Mouse (Mus musculus): ENCODE results near the gene Mylk. TPM values are rescaled to one million over a fixed set of nuclear protein-coding genes. Genes with fewer than 3 reads are reported as not detected.

The Mylk gene
- polyA plus RNA-seq, 1 experiment from 2014 or later = 7.9 TPM

- WGBS = 81% methylated on average over 5 of the region's 5 CpGs
- Histone ChIP-seq H3K4me1 (no peaks in the 10 kb centered on the region), H3K9me3 (no peaks in the 10 kb centered on the region), H3K36me3 (no peaks in the 10 kb centered on the region), H3K4me2 (replicated peaks) (no peak overlapping the region), H3K27me3 (no peaks in the 10 kb centered on the region), H3K9ac (replicated peaks) (no peak overlapping the region), H3K27ac (replicated peaks) (no peak overlapping the region), H3K4me3 (no peak overlapping the region)
- no peak for ATAC-seq (ENCODE audit: low FRiP score, low read depth)
Measured at GRCm38 (mm10) chr16:34857631-34858030, 112.6 kb downstream of the Mylk start.

DNA sequence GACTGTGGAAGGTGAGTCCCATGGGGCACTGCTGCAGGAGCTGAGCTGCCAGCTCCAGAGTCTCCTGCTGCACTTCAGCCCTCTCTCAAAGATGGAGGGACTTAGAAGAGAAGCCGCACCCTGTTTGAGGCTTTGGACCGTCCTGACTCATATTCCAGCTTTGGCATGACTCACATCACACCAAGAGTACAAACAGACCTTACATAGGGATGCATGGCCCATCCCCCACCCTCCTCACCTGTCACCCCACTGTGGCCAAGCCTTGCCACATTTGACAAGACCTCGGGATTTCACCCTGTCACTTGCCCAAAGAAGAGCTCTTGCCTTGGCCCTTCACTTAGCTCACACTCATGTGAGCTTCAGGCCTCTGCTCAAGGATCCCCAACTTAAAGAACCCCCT, 115.8 kb downstream of the Mylk start:
- Histone ChIP-seq H3K4me2 (replicated peaks) (no peak overlapping the region), H3K9me3 (no peaks in the 10 kb centered on the region), H3K27me3 (no peaks in the 10 kb centered on the region), H3K27ac (replicated peaks) (no peak overlapping the region), H3K9ac (replicated peaks) (no peak overlapping the region), H3K4me3 (no peak overlapping the region), H3K4me1 (no peaks in the 10 kb centered on the region), H3K36me3 (no peaks in the 10 kb centered on the region)
- 88% methylated on average over 3 of the region's 3 CpGs for WGBS
- no peak for ATAC-seq (ENCODE audit: low FRiP score, low read depth)

DNA sequence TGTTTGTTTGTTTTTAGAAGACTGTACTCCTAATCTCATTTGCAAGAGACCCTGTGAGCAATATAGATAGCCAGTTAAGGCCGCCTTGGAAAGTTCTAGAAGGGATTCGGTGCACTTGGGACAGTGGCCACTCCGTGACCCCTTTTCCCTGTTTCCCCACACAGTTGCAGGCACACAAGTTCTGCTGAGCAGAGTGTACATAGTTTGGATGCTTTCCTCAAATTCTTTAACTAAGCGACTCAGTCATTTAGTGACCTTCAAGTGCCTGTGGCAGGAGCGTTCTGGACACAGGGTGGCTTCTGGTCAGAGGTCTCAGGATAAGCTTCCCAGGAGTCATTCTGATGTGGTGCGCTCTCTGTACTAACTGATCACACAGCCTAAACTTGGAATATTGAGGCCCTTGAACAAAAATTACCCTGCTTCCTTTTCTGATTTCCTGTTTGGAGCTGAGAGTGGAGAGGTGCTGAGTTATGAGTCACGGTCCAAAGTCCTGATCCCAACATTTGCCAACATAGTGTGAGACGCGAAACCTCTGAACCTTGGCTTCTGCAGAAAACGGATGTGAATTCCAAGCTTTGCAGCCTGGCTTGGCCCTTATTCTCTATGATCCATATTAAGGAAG, 116.8 kb downstream of the Mylk start:
- no peak for ATAC-seq (ENCODE audit: low FRiP score, low read depth)
- Histone ChIP-seq H3K27ac (replicated peaks) (no peak overlapping the region), H3K9me3 (no peaks in the 10 kb centered on the region), H3K4me3 (no peak overlapping the region), H3K36me3 (no peaks in the 10 kb centered on the region), H3K27me3 (no peaks in the 10 kb centered on the region), H3K4me2 (replicated peaks) (no peak overlapping the region), H3K4me1 (no peaks in the 10 kb centered on the region), H3K9ac (replicated peaks) (no peak overlapping the region)
- 89% methylated on average over 10 of the region's 10 CpGs for WGBS

DNA sequence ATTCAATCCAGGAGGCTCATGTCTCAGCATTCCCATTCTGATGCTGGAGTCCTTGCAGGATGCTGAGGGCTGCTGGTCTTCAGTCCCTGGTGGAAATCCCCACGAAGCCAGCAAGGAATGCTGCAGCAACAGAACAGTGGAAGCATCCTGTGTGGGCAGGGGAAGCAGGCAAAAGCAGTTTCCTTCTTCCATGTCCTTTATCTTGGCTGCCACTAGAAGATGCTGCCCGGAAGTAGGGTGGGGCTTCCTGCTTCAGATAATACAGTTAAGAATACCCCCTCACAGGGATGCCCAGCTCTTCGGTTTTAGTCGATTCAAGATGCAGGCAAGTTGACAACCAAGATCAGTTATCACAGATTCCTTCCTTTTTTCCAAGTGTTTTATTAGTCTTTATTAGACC, 120.4 kb downstream of the Mylk start:
- no peaks in the 10 kb centered on the region for H3K4me1 ChIP-seq
- no peak for ATAC-seq (ENCODE audit: low FRiP score, low read depth)
- no peaks in the 10 kb centered on the region for H3K36me3 ChIP-seq
- no peaks in the 10 kb centered on the region for H3K9me3 ChIP-seq
- no peak overlapping the region for H3K27ac ChIP-seq (replicated peaks)
- no peak overlapping the region for H3K4me3 ChIP-seq
- H3K27me3 ChIP-seq = no peaks in the 10 kb centered on the region
- H3K9ac ChIP-seq (replicated peaks) = no peak overlapping the region
- 86% methylated on average over 4 of the region's 4 CpGs for WGBS
- H3K4me2 ChIP-seq (replicated peaks) = no peak overlapping the region

- H3K27me3 ChIP-seq = no peaks in the 10 kb centered on the region
- ATAC-seq (ENCODE audit: low FRiP score, low read depth) = no peak
- H3K4me3 ChIP-seq = no peak overlapping the region
- no peaks in the 10 kb centered on the region for H3K36me3 ChIP-seq
- H3K4me2 ChIP-seq (replicated peaks) = no peak overlapping the region
- WGBS = 93% methylated on average over 2 of the region's 2 CpGs
- no peak overlapping the region for H3K9ac ChIP-seq (replicated peaks)
- H3K4me1 ChIP-seq = no peaks in the 10 kb centered on the region
- H3K27ac ChIP-seq (replicated peaks) = no peak overlapping the region
- no peaks in the 10 kb centered on the region for H3K9me3 ChIP-seq
Measured at GRCm38 (mm10) chr16:34867217-34867616, 122.2 kb downstream of the Mylk start.

DNA sequence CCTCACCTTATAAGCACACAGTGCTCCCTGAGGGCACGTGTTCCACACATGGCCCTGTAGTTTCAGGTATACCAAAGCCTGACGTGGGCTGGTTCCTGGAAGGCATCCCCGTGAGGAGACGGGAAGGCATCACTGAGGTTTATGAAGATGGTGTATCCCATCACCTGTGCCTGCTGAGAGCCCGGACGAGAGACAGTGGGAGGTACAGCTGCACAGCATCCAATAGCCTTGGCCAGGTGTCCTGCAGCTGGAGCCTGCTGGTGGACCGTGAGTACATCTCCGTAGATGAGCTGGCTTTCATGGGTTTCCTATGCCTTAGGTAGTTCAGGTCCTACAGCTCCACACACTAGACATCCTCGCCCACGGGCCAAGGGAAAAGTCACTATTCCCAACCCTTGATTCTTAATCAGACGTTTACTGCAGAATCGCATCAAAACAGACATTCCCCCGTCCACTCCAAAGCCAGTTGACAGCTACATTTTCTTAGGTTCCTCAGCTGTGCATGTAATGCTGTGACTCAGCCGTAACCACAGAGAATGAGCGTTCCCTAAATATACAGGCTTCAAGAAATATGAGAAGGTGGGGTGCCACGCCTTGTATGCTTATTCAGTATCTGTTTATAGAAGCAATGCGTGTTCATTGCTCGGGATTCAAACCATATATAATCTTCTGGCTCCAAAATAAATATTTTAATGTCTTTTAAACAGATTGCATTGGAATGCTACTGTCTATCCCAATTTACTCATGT, 135.2 kb downstream of the Mylk start:
- H3K9me3 ChIP-seq = no peaks in the 10 kb centered on the region
- H3K9ac ChIP-seq (replicated peaks) = no peak overlapping the region
- ATAC-seq (ENCODE audit: low FRiP score, low read depth) = no peak
- no peak overlapping the region for H3K27ac ChIP-seq (replicated peaks)
- H3K4me1 ChIP-seq = no peaks in the 10 kb centered on the region
- WGBS = 90% methylated on average over 18 of the region's 18 CpGs
- H3K4me2 ChIP-seq (replicated peaks) = no peak overlapping the region
- no peak overlapping the region for H3K4me3 ChIP-seq
- H3K36me3 ChIP-seq = no peaks in the 10 kb centered on the region
- H3K27me3 ChIP-seq = no peaks in the 10 kb centered on the region

DNA sequence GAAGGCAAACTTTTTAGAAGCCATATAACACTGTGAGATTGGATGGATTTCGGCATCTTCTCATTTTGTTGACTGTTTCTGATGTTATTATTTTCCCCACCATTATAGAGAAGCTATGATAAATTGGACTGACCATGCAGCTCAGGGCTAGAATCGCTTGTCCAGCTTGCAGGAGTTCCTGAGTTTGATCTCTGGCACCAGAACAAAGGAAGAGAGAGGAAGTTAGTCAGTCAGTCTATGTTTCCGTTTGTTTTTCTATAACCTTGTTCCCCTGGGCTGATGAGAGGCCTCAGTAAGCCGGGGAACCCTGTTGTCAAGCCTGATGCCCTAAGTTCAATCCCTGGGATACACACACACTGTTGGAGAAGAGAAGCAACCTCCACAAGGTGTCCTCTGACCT, 135.8 kb downstream of the Mylk start:
- Histone ChIP-seq H3K27ac (replicated peaks) (no peak overlapping the region), H3K4me2 (replicated peaks) (no peak overlapping the region), H3K27me3 (no peaks in the 10 kb centered on the region), H3K9ac (replicated peaks) (no peak overlapping the region), H3K36me3 (no peaks in the 10 kb centered on the region), H3K4me1 (no peaks in the 10 kb centered on the region), H3K9me3 (no peaks in the 10 kb centered on the region), H3K4me3 (no peak overlapping the region)
- 86% methylated on average over 4 of the region's 4 CpGs for WGBS
- no peak for ATAC-seq (ENCODE audit: low FRiP score, low read depth)

DNA sequence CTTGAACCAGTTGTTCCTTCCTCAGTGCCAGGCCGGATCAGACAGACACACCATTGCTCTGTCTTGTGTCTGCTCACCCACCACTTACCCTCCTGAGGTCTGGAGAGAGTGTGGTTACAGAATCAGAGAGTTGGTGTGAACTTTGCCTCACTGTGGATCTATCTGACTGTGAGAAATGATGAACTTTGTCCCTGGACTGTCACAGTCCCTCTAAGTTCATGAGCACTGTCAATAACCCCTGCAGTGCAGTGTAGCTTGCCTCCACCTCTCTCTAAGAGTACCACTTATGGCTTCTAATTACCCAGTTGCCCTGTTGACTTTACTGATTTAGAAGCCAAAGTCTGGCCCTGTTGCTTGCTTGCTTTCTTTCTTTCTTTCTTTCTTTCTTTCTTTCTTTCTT, 142.0 kb downstream of the Mylk start:
- Histone ChIP-seq H3K4me2 (replicated peaks) (no peak overlapping the region), H3K36me3 (no peaks in the 10 kb centered on the region), H3K9ac (replicated peaks) (no peak overlapping the region), H3K27me3 (no peaks in the 10 kb centered on the region), H3K4me1 (no peaks in the 10 kb centered on the region), H3K9me3 (no peaks in the 10 kb centered on the region), H3K27ac (replicated peaks) (no peak overlapping the region), H3K4me3 (no peak overlapping the region)
- no peak for ATAC-seq (ENCODE audit: low FRiP score, low read depth)
- WGBS = 86% methylated on average over 1 of the region's 1 CpGs

DNA sequence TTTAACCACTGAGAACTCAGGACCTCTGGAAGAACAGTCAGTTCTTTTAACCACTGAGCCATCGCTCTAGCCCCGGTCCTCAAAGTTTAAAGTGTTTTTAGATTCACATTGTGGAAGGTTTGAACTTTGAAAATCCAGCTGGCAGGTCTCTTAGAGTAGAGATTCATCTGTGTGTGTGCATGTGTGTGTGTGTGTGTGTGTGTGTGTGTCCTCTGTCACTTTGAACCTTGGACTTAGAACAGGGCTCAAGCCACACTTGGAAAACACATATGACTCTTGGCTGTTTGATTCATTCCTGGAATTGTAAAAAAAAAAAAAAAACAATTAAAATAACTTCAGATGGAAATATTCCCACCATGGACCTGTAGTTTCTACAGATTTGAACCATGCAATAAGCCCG, 149.0 kb downstream of the Mylk start:
- Histone ChIP-seq H3K4me3 (no peak overlapping the region), H3K9ac (replicated peaks) (no peak overlapping the region), H3K36me3 (no peaks in the 10 kb centered on the region), H3K27ac (replicated peaks) (no peak overlapping the region), H3K4me2 (replicated peaks) (no peak overlapping the region), H3K9me3 (no peaks in the 10 kb centered on the region), H3K27me3 (no peaks in the 10 kb centered on the region), H3K4me1 (0 out of 2 replicates have a peak, but pooled peaks cover under 1% of the 10 kb centered on the region)
- ATAC-seq (ENCODE audit: low FRiP score, low read depth) = no peak
- WGBS = 91% methylated on average over 3 of the region's 3 CpGs

GRCm38 (mm10) chr16:34895916-34896315, 150.9 kb downstream of the Mylk start:
- H3K4me2 ChIP-seq (replicated peaks) = no peak overlapping the region
- no peak overlapping the region for H3K27ac ChIP-seq (replicated peaks)

DNA sequence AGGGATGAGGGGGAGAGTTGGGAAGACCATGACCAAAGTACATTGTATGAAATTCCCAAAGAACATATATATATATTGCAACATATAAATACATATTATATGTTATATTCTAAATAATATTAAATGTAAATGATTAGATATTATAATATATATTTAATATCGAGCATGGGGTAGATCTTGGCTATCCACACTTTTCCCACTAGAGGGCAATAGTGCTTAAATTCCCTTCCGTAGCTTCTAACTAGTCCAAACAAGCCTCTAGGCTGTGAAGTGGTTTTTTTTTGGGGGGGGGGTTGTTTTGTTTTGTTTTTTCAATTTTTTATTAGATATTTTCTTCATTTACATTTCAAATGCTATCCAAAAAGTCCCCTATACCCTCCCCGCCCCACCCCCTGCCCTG, 152.0 kb downstream of the Mylk start:
- ATAC-seq (ENCODE audit: low FRiP score, low read depth) = no peak
- no peaks in the 10 kb centered on the region for H3K9me3 ChIP-seq
- H3K9ac ChIP-seq (replicated peaks) = no peak overlapping the region
- H3K27me3 ChIP-seq = peaks cover 6% of the 10 kb centered on the region; the same call in 1 of the 2 replicates
- H3K4me2 ChIP-seq (replicated peaks) = no peak overlapping the region
- H3K4me3 ChIP-seq = no peak overlapping the region
- WGBS = 78% methylated on average over 3 of the region's 3 CpGs
- no peaks in the 10 kb centered on the region for H3K36me3 ChIP-seq
- H3K27ac ChIP-seq (replicated peaks) = no peak overlapping the region
- H3K4me1 ChIP-seq = peaks cover 21% of the 10 kb centered on the region

More at GRCm38 (mm10) chr16:34895916-34896315, 150.9 kb downstream of the Mylk start:
- Histone ChIP-seq H3K4me1 (peaks cover 19% of the 10 kb centered on the region), H3K27me3 (no peaks in the 10 kb centered on the region), H3K36me3 (no peaks in the 10 kb centered on the region), H3K9me3 (no peaks in the 10 kb centered on the region), H3K9ac (replicated peaks) (no peak overlapping the region), H3K4me3 (no peak overlapping the region)
- ATAC-seq (ENCODE audit: low FRiP score, low read depth) = no peak
- 87% methylated on average over 10 of the region's 10 CpGs for WGBS

- H3K27ac ChIP-seq (replicated peaks) = no peak overlapping the region
- no peak overlapping the region for H3K9ac ChIP-seq (replicated peaks)
- H3K27me3 ChIP-seq = peaks cover 6% of the 10 kb centered on the region; the same call in 1 of the 2 replicates
- H3K4me2 ChIP-seq (replicated peaks) = no peak overlapping the region
- peaks cover 21% of the 10 kb centered on the region for H3K4me1 ChIP-seq
- no peaks in the 10 kb centered on the region for H3K9me3 ChIP-seq
- 82% methylated on average over 7 of the region's 7 CpGs for WGBS
- ATAC-seq (ENCODE audit: low FRiP score, low read depth) = no peak
- no peak overlapping the region for H3K4me3 ChIP-seq
- no peaks in the 10 kb centered on the region for H3K36me3 ChIP-seq
Measured at GRCm38 (mm10) chr16:34898057-34898789, 153.2 kb downstream of the Mylk start.

All from midbrain, embryonic 12.5 days (tissue).